9 mouse cellular contexts compared by ENCODE assay signal in the genomic region with DNA sequence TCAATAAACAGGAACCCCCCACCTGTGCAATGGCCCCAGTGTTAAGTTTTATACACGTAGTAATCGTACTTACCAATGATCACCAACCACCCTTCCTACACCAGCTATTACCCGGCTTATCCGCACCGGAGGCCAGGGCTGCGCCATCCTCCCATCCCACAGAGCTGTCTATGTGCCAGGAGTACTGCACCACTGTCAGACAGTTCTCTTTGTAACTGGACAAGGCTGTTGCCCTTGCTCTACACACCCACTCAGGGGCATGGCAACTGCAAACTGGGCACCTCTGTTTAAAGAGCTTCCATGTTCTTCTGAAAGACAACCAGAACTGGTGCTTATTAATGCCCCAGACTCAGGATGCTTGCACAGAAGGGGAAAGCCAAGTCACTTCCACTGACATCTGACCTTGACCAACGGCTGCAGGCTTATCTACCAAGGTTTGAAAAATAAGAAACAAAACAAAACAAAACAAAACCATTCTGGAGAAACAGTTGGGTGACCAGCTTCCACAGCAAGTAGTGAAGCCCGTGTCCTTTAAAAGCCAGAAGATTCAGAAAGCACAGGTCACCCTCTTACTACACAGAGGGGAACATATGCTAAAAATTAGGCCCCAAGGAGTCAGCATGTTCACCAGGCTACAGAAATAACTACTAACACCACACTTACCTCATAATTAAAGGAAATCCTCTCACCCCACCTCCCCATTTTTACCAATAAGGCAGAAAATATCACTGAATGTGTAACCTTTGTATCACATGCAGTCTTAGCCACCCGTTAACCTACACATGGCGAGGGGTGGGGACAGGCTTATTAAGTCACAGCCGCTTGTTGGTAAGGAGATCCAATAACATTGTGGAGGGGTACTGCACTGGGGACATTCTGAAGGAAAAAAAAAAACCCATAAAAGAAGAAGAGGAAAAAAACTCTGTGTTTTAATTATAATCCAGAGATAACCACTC.
DNase-seq lines count a peak whose midpoint lies in the region; ATAC-seq and TF ChIP-seq lines count a peak whose summit lies in the region.
"Had no signal": no experiment of that assay in that cellular context is flagged by ENCODE, and none has a peak within 500 bp of the region (broad histone marks: within the 10 kb centered on the region; RNA-seq: fewer than 3 reads in every experiment).

No protein-coding gene starts in this region.

- no peak for TF ChIP-seq EP300 in liver, embryonic 14.5 days (IDR thresholded peaks at IDR 0.05; ENCODE audit: low read depth)

- no peak overlapping the region for H3K9ac ChIP-seq in heart, embryonic 12.5 days
- no peak overlapping the region for H3K9ac ChIP-seq in midbrain, embryonic 11.5 days (ENCODE audit: low read length)
- no peak overlapping the region for H3K9ac ChIP-seq in forebrain, embryonic 16.5 days (replicated peaks; ENCODE audit: low read depth, low read length)
- H3K9ac ChIP-seq in liver, embryonic 14.5 days (replicated peaks): peak overlapping the region; percentile 15; the same call in 1 of the 2 replicates

- H3K36me3 ChIP-seq in heart, embryonic 12.5 days: no peaks in the 10 kb centered on the region
- H3K36me3 ChIP-seq in midbrain, embryonic 10.5 days: peaks cover 13% of the 10 kb centered on the region
- 0 out of 2 replicates have a peak, but pooled peaks cover 2% of the 10 kb centered on the region for H3K36me3 ChIP-seq in midbrain, embryonic 11.5 days (ENCODE audit: control insufficient read depth, insufficient read depth, low read length)
- no peaks in the 10 kb centered on the region for H3K36me3 ChIP-seq in forebrain, embryonic 16.5 days (ENCODE audit: control insufficient read depth, insufficient read depth)
- no peaks in the 10 kb centered on the region; the same call in 1 of the 2 replicates for H3K36me3 ChIP-seq in liver, embryonic 14.5 days (replicated peaks; ENCODE audit: control insufficient read depth, insufficient read depth, low read depth)

- WGBS in heart, embryonic 12.5 days: 77% methylated on average over 11 of the region's 11 CpGs
- 88% methylated on average over 11 of the region's 11 CpGs for WGBS in midbrain, embryonic 10.5 days
- WGBS in midbrain, embryonic 11.5 days: 80% methylated on average over 11 of the region's 11 CpGs
- WGBS in forebrain, embryonic 16.5 days: 83% methylated on average over 11 of the region's 11 CpGs
- 75% methylated on average over 11 of the region's 11 CpGs for WGBS in liver, embryonic 14.5 days (ENCODE audit: insufficient replicate concordance)

- no peaks in the 10 kb centered on the region for H3K27me3 ChIP-seq in heart, embryonic 12.5 days (replicated peaks)
- no peaks in the 10 kb centered on the region for H3K27me3 ChIP-seq in midbrain, embryonic 10.5 days (ENCODE audit: low read depth, poor library complexity, severe bottlenecking)
- no peaks in the 10 kb centered on the region for H3K27me3 ChIP-seq in midbrain, embryonic 11.5 days (ENCODE audit: control insufficient read depth, insufficient read depth, low read length)
- H3K27me3 ChIP-seq in forebrain, embryonic 16.5 days (replicated peaks; ENCODE audit: control insufficient read depth, insufficient read depth, low read length): no peaks in the 10 kb centered on the region
- no peaks in the 10 kb centered on the region for H3K27me3 ChIP-seq in liver, embryonic 14.5 days (ENCODE audit: control insufficient read depth, insufficient read depth, low read length)

- no peak for TF ChIP-seq CTCF in liver, embryonic 14.5 days (IDR thresholded peaks at IDR 0.05; ENCODE audit: low read depth)

- H3K4me3 ChIP-seq in heart, embryonic 12.5 days: no peak overlapping the region
- H3K4me3 ChIP-seq in midbrain, embryonic 10.5 days: no peak overlapping the region
- H3K4me3 ChIP-seq in midbrain, embryonic 11.5 days (ENCODE audit: low read depth, low read length): no peak overlapping the region
- no peak overlapping the region for H3K4me3 ChIP-seq in forebrain, embryonic 16.5 days (replicated peaks; ENCODE audit: low read length)
- H3K4me3 ChIP-seq in liver, embryonic 14.5 days (ENCODE audit: insufficient read depth in 1 of 2, low read depth in 2 of 2, low read length in 2 of 2): no peak overlapping the region

- H3K9me3 ChIP-seq in heart, embryonic 12.5 days (replicated peaks): no peaks in the 10 kb centered on the region
- no peaks in the 10 kb centered on the region for H3K9me3 ChIP-seq in midbrain, embryonic 10.5 days (replicated peaks)
- no peaks in the 10 kb centered on the region for H3K9me3 ChIP-seq in midbrain, embryonic 11.5 days (ENCODE audit: control insufficient read depth, low read length)
- no peaks in the 10 kb centered on the region for H3K9me3 ChIP-seq in forebrain, embryonic 16.5 days (ENCODE audit: control insufficient read depth, low read length)
- no peaks in the 10 kb centered on the region for H3K9me3 ChIP-seq in liver, embryonic 14.5 days (ENCODE audit: control insufficient read depth, low read length)

- intact Hi-C loops in heart, postnatal 10 days (cut with DNase I): no loop called here

- H3K4me1 ChIP-seq in heart, embryonic 12.5 days (replicated peaks): peaks cover 49% of the 10 kb centered on the region
- peaks cover 71% of the 10 kb centered on the region for H3K4me1 ChIP-seq in midbrain, embryonic 10.5 days
- H3K4me1 ChIP-seq in midbrain, embryonic 11.5 days (ENCODE audit: control insufficient read depth, insufficient read depth, low read length): peaks cover 20% of the 10 kb centered on the region
- peaks cover 41% of the 10 kb centered on the region for H3K4me1 ChIP-seq in forebrain, embryonic 16.5 days (replicated peaks; ENCODE audit: control insufficient read depth, insufficient read depth, low read length)
- peaks cover 58% of the 10 kb centered on the region in 2 experiments for H3K4me1 ChIP-seq in liver, embryonic 14.5 days (replicated peaks; ENCODE audit: control insufficient read depth in 2 of 2, insufficient read depth in 2 of 2, low read length in 1 of 2)

- ATAC-seq in heart, embryonic 12.5 days (ENCODE audit: insufficient number of reproducible peaks, low FRiP score): no peak
- ATAC-seq in midbrain, embryonic 11.5 days (ENCODE audit: low FRiP score): no peak
- ATAC-seq in forebrain, embryonic 16.5 days: no peak
- ATAC-seq in liver, embryonic 14.5 days (ENCODE audit: insufficient read depth): no peak

- peak overlapping the region; percentile 20 for H3K27ac ChIP-seq in heart, embryonic 12.5 days (ENCODE audit: poor library complexity, severe bottlenecking)
- peak overlapping the region; percentile 47 for H3K27ac ChIP-seq in midbrain, embryonic 10.5 days (replicated peaks)
- H3K27ac ChIP-seq in midbrain, embryonic 11.5 days (ENCODE audit: low read depth, low read length): no peak overlapping the region
- H3K27ac ChIP-seq in forebrain, embryonic 16.5 days (ENCODE audit: low read length): peak overlapping the region; percentile 53; the same call in 1 of the 2 replicates
- peak overlapping the region; percentile 94 for H3K27ac ChIP-seq in liver, embryonic 14.5 days

- no peak for DNase-seq in heart, postnatal 10 days
- DNase-seq in midbrain, embryonic 10.5 days (ENCODE audit: low spot score): no peak
- no peak for DNase-seq in midbrain, embryonic 11.5 days (ENCODE audit: low spot score, missing footprints)
- DNase-seq in liver, embryonic 14.5 days (ENCODE audit: low read depth in 3 of 3, low spot score in 3 of 3): no peak
- no peak for DNase-seq in right cerebral cortex, postnatal 4 days
- DNase-seq in lung, postnatal 14 days: no peak
- DNase-seq: gastrocnemius, postnatal 25 days had no signal

- H3K4me2 ChIP-seq in heart, embryonic 12.5 days: no peak overlapping the region
- no peak overlapping the region for H3K4me2 ChIP-seq in midbrain, embryonic 11.5 days
- H3K4me2 ChIP-seq in forebrain, embryonic 16.5 days (ENCODE audit: low read length): no peak overlapping the region
- peak overlapping the region; percentile 73 for H3K4me2 ChIP-seq in liver, embryonic 14.5 days (ENCODE audit: low read depth)
